Mouse (Mus musculus): ENCODE measurements around the gene Myo1g.

Gene Myo1g

GRCm38 (mm10) chr11:6520507-6521173 is at the start of gene Myo1g:
Gene Myo1g (minus strand): TSS chr11:6520965.
- DNase-seq (ENCODE audit: low read depth in 1 of 2, low spot score in 2 of 2): peak; percentile 36 to 75

GRCm38 (mm10) chr11:6569410-6569777 is 48.6 kb upstream of the Myo1g start:
- DNase-seq (ENCODE audit: low read depth in 1 of 2, low spot score in 2 of 2): no peak

- no peak for DNase-seq (ENCODE audit: low read depth in 1 of 2, low spot score in 2 of 2)
Observed at GRCm38 (mm10) chr11:6568584-6569409, 48.0 kb upstream of the Myo1g start.

GRCm38 (mm10) chr11:6567951-6568350 is 47.2 kb upstream of the Myo1g start:
- DNase-seq (ENCODE audit: low read depth in 1 of 2, low spot score in 2 of 2): no peak

- DNase-seq (ENCODE audit: low read depth in 1 of 2, low spot score in 2 of 2): no peak
Observed at GRCm38 (mm10) chr11:6566496-6566895, 45.7 kb upstream of the Myo1g start.

- no peak for DNase-seq (ENCODE audit: low read depth in 1 of 2, low spot score in 2 of 2)
Observed at GRCm38 (mm10) chr11:6563201-6563600, 42.4 kb upstream of the Myo1g start.

- DNase-seq (ENCODE audit: low read depth in 1 of 2, low spot score in 2 of 2): peak; percentile 18 to 30
Observed at GRCm38 (mm10) chr11:6562359-6562758, 41.6 kb upstream of the Myo1g start.

GRCm38 (mm10) chr11:6561474-6561873 is 40.7 kb upstream of the Myo1g start:
- DNase-seq (ENCODE audit: low read depth in 1 of 2, low spot score in 2 of 2): no peak

- peak; percentile 10 to 23 for DNase-seq (ENCODE audit: low read depth in 1 of 2, low spot score in 2 of 2)
Observed at GRCm38 (mm10) chr11:6560655-6561360, 40.0 kb upstream of the Myo1g start.

GRCm38 (mm10) chr11:6559996-6560395 is 39.2 kb upstream of the Myo1g start:
- no peak for DNase-seq (ENCODE audit: low read depth in 1 of 2, low spot score in 2 of 2)

GRCm38 (mm10) chr11:6558234-6558633 is 37.5 kb upstream of the Myo1g start:
- DNase-seq (ENCODE audit: low read depth in 1 of 2, low spot score in 2 of 2): no peak

- no peak for DNase-seq (ENCODE audit: low read depth in 1 of 2, low spot score in 2 of 2)
Observed at GRCm38 (mm10) chr11:6550201-6550600, 29.4 kb upstream of the Myo1g start.

- no peak for DNase-seq (ENCODE audit: low read depth in 1 of 2, low spot score in 2 of 2)
Observed at GRCm38 (mm10) chr11:6549770-6550169, 29.0 kb upstream of the Myo1g start.

- DNase-seq (ENCODE audit: low read depth in 1 of 2, low spot score in 2 of 2): no peak
Observed at GRCm38 (mm10) chr11:6547696-6548325, 27.0 kb upstream of the Myo1g start.

- peak; percentile 17 to 56 for DNase-seq (ENCODE audit: low read depth in 1 of 2, low spot score in 2 of 2)
Observed at GRCm38 (mm10) chr11:6547037-6547680, 26.4 kb upstream of the Myo1g start.

- peak; percentile 74 to 82 for DNase-seq (ENCODE audit: low read depth in 1 of 2, low spot score in 2 of 2)
Observed at GRCm38 (mm10) chr11:6546205-6547013, 25.6 kb upstream of the Myo1g start, which contains the start of gene Ccm2. Gene Ccm2 (plus strand): TSS chr11:6546887.

- DNase-seq (ENCODE audit: low read depth in 1 of 2, low spot score in 2 of 2): no peak
Observed at GRCm38 (mm10) chr11:6545857-6546192, 25.1 kb upstream of the Myo1g start.

- no peak for DNase-seq (ENCODE audit: low read depth in 1 of 2, low spot score in 2 of 2)
Observed at GRCm38 (mm10) chr11:6545186-6545856, 24.6 kb upstream of the Myo1g start.

GRCm38 (mm10) chr11:6544683-6545082 is 23.9 kb upstream of the Myo1g start:
- DNase-seq (ENCODE audit: low read depth in 1 of 2, low spot score in 2 of 2): no peak

- DNase-seq (ENCODE audit: low read depth in 1 of 2, low spot score in 2 of 2): no peak
Observed at GRCm38 (mm10) chr11:6530746-6531145, 10.0 kb upstream of the Myo1g start.
